Mouse (Mus musculus) frontal cortex, postnatal 14 days (tissue): ENCODE measurements at regions not wholly inside any gene's neighbourhood (a gene's known extent, or its start where the extent isn't known, plus 50 kb on each side); places are given as distances from the start of the nearest gene placed in this dataset.

ENCODE experiments used
- DNase-seq, 2 experiments: peaks; one replicate each; pipeline ENCODE4 v3.0.0; 2022; ENCODE audit warnings: low spot score in 2 of 2

GRCm38 (mm10) chrX:82741478-82741877 is 207.2 kb upstream of the Dmd start:
- DNase-seq = no peak

- no peak for DNase-seq
These were observed 184.5 kb upstream of the Dmd start for GRCm38 (mm10) chrX:82764204-82764603.

GRCm38 (mm10) chrX:82809171-82809570 is 139.5 kb upstream of the Dmd start:
- no peak for DNase-seq

- peak in 1 of 2 experiments; percentile 6 for DNase-seq
These were observed 134.1 kb upstream of the Dmd start for GRCm38 (mm10) chrX:82814618-82815017.

GRCm38 (mm10) chrX:82817045-82817444 is 131.6 kb upstream of the Dmd start:
- peak in 1 of 2 experiments; percentile 7 for DNase-seq

- no peak for DNase-seq
These were observed 125.1 kb upstream of the Dmd start for GRCm38 (mm10) chrX:82823606-82824005.

- no peak for DNase-seq
These were observed 82.6 kb upstream of the Dmd start for GRCm38 (mm10) chrX:82866116-82866515.
